Mouse (Mus musculus): Measurements from ENCODE around the gene Rexo5.

- TF ChIP-seq CTCF (IDR thresholded peaks at IDR 0.05) (no peak), EP300 (IDR thresholded peaks at IDR 0.05) (no peak)
Observed at GRCm38 (mm10) chr7:119880345-119880744, 86.5 kb downstream of the Rexo5 start.

Measured in lung, postnatal 0 days (tissue).